Mouse (Mus musculus): Measurements from ENCODE around the gene Akr7a5. TPM values are rescaled to one million over a fixed set of nuclear protein-coding genes. Genes with fewer than 3 reads are reported as not detected.

Akr7a5 gene
- total RNA-seq, 2 experiments from 2014 or later = 34.2 to 37.4 TPM

GRCm38 (mm10) chr4:139292038-139292437, 18.5 kb upstream of the Akr7a5 start:
- no peak for DNase-seq
- intact Hi-C loops (cut with DNase I; ENCODE audit: low total_unique reads) = no loop called here

DNA sequence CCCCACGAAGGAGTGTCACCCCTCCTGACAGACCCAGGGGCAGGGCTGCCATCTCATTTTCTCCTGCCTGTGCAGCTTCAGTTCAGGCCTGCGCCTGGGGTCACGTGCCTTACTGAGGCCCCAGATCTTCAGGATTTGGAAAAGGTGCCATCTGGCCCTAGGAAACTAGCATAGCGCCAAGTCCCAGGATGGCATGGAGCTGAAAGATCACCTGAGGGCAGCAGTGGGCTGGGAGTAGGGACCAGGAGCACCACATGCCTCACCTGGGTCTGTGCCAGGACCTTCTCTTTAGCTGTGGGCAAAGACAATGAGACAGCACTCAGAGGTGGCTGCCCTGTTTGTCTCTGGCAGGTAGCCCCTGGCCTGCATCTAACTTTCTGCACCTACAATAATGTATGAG, 13.0 kb upstream of the Akr7a5 start:
- intact Hi-C loops (cut with DNase I; ENCODE audit: low total_unique reads) = no loop called here
- peak; percentile 61 for DNase-seq

DNA sequence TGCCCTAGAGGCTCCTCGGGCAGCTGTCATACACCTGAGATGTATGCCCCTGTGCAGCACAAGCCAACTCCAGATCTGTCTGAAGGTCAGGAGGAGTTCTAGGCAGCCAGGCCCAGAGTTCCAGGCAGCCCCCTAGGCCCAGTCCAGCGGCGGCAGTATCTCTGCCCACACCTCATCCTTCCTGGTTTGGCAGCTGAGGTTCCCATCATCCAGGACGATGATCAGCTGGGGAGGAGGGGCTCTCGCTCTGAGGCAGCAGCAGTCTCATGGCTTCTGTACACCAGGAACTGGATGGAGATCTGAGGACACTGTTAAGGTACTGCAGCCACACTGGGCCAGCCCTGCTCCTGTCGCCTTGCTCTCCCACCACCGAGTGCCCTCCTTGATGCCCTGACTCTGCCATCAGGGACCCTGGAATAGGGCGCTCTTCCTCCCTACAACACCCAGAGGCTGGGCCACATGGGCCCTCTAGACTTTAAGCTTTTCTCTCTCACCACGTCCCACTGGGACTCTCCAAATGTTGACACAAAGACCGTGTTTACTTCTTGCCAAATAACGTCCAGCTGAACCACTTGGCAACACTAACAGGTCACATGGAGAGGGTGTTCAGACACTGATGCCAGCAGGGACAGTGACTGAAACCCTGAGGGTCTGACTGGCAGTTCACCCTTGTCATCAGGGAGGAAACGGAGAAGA, 11.7 kb upstream of the Akr7a5 start:
- DNase-seq = peak; percentile 3
- intact Hi-C loops (cut with DNase I; ENCODE audit: low total_unique reads) = no loop called here

DNA sequence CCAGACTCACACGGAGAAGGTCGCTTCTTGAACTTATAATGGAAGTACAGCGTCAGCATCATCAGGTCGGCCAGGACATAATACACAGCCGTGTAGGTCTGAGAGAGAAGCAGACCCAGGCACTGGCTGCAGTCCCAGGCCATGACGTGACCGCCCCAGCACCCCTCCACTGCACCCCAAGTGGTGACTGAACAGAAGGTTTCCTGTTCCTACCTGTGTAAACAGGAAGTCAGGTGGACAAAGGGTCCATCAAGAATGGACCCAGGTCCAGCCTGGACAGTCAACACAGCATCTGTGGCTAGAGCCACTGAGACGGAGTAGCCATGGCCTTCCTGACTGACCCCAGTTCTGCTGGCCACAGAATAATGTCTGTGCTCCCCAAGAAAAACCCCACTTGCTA, 8.8 kb upstream of the Akr7a5 start:
- no peak for DNase-seq
- intact Hi-C loops (cut with DNase I; ENCODE audit: low total_unique reads) = no loop called here

DNA sequence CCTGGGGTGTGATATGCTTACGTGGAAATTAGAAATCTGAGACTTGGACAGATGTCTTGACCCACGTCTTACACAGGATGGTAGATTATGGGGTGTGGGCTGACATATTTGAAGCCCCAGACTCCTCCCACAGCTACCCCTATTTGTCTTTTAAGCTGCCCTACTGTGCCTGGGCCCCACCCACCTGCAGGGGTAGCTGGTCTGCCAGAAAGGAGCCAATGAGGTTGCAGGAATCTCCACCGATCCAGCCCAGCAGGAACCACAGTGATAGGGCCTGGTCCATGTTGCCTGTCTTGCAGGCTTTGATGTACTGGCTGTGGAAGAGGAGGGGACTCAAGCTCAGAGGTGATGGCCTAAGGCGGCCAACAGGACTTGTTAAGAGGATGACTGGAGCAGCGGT, 8.3 kb upstream of the Akr7a5 start:
- DNase-seq = no peak
- intact Hi-C loops (cut with DNase I; ENCODE audit: low total_unique reads) = no loop called here

DNA sequence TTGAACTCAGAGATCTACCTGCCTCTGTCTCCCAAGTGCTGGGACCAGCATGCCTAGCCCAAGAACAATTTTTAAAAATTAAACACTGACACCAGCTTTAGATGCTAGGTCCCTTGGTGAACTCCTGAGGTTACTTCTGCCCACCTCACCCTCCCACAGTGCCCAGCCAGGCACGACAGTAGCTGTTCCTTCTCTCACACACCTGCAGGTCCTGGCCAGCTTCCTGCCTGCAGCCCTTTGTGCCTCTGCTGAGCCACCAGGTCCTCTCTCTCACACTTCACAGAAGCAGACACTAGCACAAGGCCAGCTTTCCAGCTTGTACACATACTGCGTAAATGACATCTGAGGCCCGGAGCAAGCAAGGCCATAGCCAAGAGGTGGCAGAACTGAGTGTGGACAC, 5.0 kb upstream of the Akr7a5 start:
- intact Hi-C loops (cut with DNase I; ENCODE audit: low total_unique reads) = no loop called here

DNA sequence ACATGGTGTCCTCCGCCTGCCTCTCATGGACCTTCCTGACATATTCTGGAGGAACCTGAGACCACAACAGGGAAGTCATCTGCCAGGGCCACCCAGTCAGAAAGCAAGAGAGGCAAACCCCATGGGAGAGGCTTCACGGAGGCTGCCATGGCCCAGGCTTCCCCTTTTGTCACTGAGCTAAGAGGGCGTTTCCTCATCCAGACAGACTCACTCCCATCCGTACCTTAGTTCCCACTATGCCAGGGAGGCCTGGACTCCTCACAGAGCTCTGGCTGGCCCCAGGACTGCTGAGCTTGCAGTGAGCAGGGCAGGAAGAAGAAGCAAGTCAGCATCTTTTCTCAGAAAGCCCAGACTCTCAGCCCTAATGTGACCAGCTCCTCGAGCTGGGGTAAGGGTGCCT, 2.6 kb upstream of the Akr7a5 start:
- intact Hi-C loops (cut with DNase I; ENCODE audit: low total_unique reads) = no loop called here

More for the DNA sequence above, 5.0 kb upstream of the Akr7a5 start:
- DNase-seq = no peak

GRCm38 (mm10) chr4:139309651-139310050, 893 bp upstream of the Akr7a5 start:
- DNase-seq = no peak
- intact Hi-C loops (cut with DNase I; ENCODE audit: low total_unique reads) = no loop called here

More for the DNA sequence above, 2.6 kb upstream of the Akr7a5 start:
- DNase-seq = no peak

GRCm38 (mm10) chr4:139310899-139311701, 556 bp downstream of the Akr7a5 start:
- intact Hi-C loops (cut with DNase I; ENCODE audit: low total_unique reads) = no loop called here
- no peak for DNase-seq

GRCm38 (mm10) chr4:139311707-139312106, 1.2 kb downstream of the Akr7a5 start:
- intact Hi-C loops (cut with DNase I; ENCODE audit: low total_unique reads) = no loop called here
- DNase-seq = no peak

DNA sequence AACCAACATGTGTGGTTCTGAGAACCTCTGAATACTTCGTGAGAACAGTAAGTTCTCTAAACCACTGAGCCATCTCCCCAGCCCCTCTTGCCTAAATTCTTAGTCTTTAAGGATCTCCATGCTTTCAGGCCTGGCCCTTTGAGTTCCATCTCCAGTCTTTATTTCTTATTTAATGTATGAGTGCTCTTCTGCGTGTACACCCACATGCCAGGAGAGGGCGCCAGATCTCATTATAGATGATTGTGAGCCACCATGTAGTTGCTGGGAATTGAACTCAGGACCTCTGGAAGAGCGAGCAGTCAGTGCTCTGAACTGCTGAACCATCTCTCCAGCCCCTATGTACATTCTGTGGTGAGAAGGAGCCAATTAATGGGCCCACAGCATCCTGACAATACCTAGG, 2.1 kb downstream of the Akr7a5 start:
- intact Hi-C loops (cut with DNase I; ENCODE audit: low total_unique reads) = no loop called here
- no peak for DNase-seq

- intact Hi-C loops (cut with DNase I; ENCODE audit: low total_unique reads) = no loop called here
Observed at GRCm38 (mm10) chr4:139318449-139318848, 7.9 kb downstream of the Akr7a5 start.

GRCm38 (mm10) chr4:139319740-139320139, 9.2 kb downstream of the Akr7a5 start:
- DNase-seq = no peak
- intact Hi-C loops (cut with DNase I; ENCODE audit: low total_unique reads) = no loop called here

More at GRCm38 (mm10) chr4:139318449-139318848, 7.9 kb downstream of the Akr7a5 start:
- no peak for DNase-seq

- DNase-seq = peak; percentile 70
- intact Hi-C loops (cut with DNase I; ENCODE audit: low total_unique reads) = loop anchor here (10.0 kb wide), 1 partner anchor 246 kb away; no protein-coding TSS in a partner anchor
Observed at GRCm38 (mm10) chr4:139330605-139331004, 20.1 kb downstream of the Akr7a5 start.

DNA sequence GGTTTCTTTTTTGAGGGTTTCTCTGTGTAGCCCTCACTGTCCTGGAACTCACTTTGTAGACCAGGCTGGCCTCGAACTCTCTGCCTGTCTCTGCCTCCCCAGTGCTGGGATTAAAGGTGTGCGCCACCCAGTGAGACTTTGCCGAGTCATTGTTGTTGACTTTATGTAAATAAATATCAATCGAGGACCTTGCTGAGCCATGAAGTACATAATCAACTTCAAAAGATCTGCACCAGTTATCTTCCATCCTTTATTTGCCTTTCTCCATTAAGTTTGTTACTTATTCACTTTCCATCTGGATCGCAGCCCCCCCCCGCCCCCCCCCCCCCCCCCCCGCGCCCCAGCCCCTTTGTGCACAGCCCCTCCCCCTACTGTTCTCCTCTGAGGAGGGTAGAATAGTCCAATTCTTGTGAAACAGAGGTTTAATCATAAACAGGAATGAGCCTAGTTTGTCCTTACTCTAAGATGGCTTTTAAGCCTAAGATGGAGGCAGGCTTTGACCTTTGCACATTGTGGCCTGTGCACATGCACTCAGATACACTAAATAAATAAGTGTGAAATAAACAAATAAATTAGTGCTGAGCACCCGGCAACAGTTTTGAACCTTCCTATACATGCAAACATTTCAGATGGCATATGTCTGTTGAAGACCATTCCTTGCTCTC, 24.2 kb downstream of the Akr7a5 start:
- intact Hi-C loops (cut with DNase I; ENCODE audit: low total_unique reads) = loop anchor here (10.0 kb wide), 1 partner anchor 250 kb away; no protein-coding TSS in a partner anchor

DNA sequence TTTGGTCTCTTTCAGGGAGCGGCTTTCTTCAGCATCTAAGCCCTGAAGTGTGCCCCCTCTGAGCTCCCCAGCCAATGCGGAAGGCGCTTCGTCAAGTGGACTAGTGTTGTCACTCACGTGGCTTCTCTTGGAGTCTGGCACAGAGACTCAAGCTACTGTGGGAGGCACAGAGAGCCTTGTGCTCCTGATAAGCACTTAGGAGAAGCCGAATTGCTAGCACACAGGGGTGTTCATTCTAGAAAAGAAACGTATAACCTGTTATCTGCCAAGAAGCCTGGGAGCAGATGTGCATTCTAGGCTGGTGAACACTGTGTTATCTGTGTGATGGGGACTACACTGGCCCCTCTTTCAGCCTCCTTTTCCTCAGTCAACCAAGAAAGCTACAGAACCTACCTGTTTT, 25.0 kb downstream of the Akr7a5 start:
- no peak for DNase-seq
- intact Hi-C loops (cut with DNase I; ENCODE audit: low total_unique reads) = loop anchor here (10.0 kb wide), 1 partner anchor 251 kb away; no protein-coding TSS in a partner anchor

More for the DNA sequence above, 24.2 kb downstream of the Akr7a5 start:
- DNase-seq = no peak

- DNase-seq = peak; percentile 78
- intact Hi-C loops (cut with DNase I; ENCODE audit: low total_unique reads) = loop anchor here (10.0 kb wide), 1 partner anchor 252 kb away; no protein-coding TSS in a partner anchor
Observed at GRCm38 (mm10) chr4:139336822-139337483, 26.4 kb downstream of the Akr7a5 start.

- intact Hi-C loops (cut with DNase I; ENCODE audit: low total_unique reads) = loop anchor here (10.0 kb wide), 1 partner anchor 253 kb away; no protein-coding TSS in a partner anchor
- no peak for DNase-seq
Observed at GRCm38 (mm10) chr4:139338145-139338544, 27.6 kb downstream of the Akr7a5 start.

DNA sequence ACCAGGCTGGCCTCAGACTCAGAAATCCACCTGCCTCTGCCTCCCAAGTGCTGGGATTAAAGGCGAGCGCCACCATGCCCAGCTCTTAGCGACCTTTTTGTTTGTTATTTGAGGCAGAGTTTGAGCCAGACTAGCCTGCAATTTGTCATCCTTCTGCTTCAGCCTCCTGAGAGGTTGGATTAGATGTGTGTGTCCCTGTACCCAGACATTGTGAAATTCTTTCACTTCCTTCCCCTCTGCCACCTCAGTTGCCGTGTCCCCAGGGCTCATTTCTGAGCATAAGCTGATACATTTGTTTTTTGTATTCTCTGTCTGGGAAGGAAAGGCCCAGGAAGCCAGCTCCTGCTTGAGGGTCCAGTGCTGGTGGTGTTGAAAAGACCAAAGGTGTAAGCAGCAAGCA, 30.3 kb downstream of the Akr7a5 start:
- intact Hi-C loops (cut with DNase I; ENCODE audit: low total_unique reads) = no loop called here
- DNase-seq = no peak

Measured in gastrocnemius, postnatal 14 days (tissue).